Mouse (Mus musculus) heart, postnatal 25 days (tissue): ENCODE results near the gene Mex3b. TPM values are rescaled to one million over a fixed set of nuclear protein-coding genes. Genes with fewer than 3 reads are reported as not detected.

ENCODE experiments used
- DNase-seq: peaks from one replicate; pipeline ENCODE4 v3.0.0; 2022; ENCODE audit warnings: low spot score
- intact Hi-C: fragments of 180-260 bp; cut with DNase I; formaldehyde crosslinking; loops from one replicate; pipeline ENCODE4 v1.15.1; 2025
- total RNA-seq, 2 experiments: library from RNA; stranded (reverse); gene quantifications; 2 replicates each; pipeline ENCODE4 v1.2.3; 2021

Mex3b gene
- total RNA-seq, 2 experiments from 2014 or later = 1.6 to 2.5 TPM

- intact Hi-C loops = no loop called here
Measured at GRCm38 (mm10) chr7:82910536-82911384, 43.6 kb downstream of the Mex3b start.

GRCm38 (mm10) chr7:82911501-82911900 is 44.4 kb downstream of the Mex3b start:
- no peak for DNase-seq
- intact Hi-C loops = no loop called here

More at GRCm38 (mm10) chr7:82910536-82911384, 43.6 kb downstream of the Mex3b start:
- DNase-seq = no peak

- intact Hi-C loops = no loop called here
- DNase-seq = no peak
Measured at GRCm38 (mm10) chr7:82914297-82914696, 47.2 kb downstream of the Mex3b start.

Other genes with a start within 250 kb of the Mex3b start
- 1 to 10 TPM; 1.1 to 2.7 TPM for gene Saxo2, start 218.8 kb upstream of the Mex3b start, total RNA-seq
- gene Efl1, start 218.7 kb upstream of the Mex3b start, total RNA-seq = 10 to 100 TPM in 1 of 2 experiments, 1 to 10 TPM in 1; 8.8 to 10.1 TPM